Mouse (Mus musculus) liver, adult 2 months (tissue): Measurements from ENCODE around the gene Cgref1.

Source experiments
- CTCF ChIP-seq: fragments of 200-500 bp; IDR thresholded peaks from 2 replicates; pipeline ENCODE4 v1.5.1; 2011; ENCODE audit warnings: low read depth, low read length, control low read depth
- POLR2A ChIP-seq: fragments of 200-500 bp; IDR thresholded peaks from 2 replicates; pipeline ENCODE4 v1.6.1; 2011; ENCODE audit warnings: low read length, control low read depth; ENCODE audit not compliant: insufficient read depth; ENCODE audit errors: extremely low read depth

- TF ChIP-seq CTCF (no peak), POLR2A (no peak)
Measured at GRCm38 (mm10) chr5:30994074-30994473, 48.7 kb upstream of the Cgref1 start.
